Mouse (Mus musculus): ENCODE results near the gene Gm42742.
A peak's percentile ranks its signal among the peaks of the same experiment; 100 is the strongest.

DNA sequence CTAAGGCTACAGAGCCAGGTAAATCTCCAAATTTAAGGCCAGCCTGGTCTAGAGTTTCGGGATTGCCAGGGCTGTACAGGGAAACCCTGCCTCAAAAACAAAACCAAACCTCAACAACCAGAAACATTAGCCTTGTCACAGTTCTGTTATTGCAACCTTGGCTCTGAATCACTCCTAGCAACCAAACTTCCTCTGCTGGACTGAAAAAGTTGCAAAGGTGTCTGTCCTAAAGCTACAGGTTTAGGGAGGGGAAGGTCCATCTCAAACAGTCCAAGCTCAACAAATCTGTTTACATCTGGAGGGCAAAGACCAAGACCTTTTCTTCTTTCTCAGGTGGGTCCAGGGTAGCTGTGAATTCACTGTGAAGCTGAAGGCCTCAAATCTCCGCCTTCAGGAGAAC, 9.8 kb downstream of the Gm42742 start:
- TF ChIP-seq CTCF (IDR thresholded peaks at IDR 0.05; ENCODE audit: borderline replicate concordance, insufficient read depth, low read depth, low read length) (no peak), POLR2A (IDR thresholded peaks at IDR 0.05; ENCODE audit: borderline replicate concordance, insufficient read depth, low read length) (0 out of 2 replicates have a peak, but pooled peaks have one; percentile 7)

Measured in cerebellum, adult 2 months (tissue).